Mouse (Mus musculus) G1E (cell line): ENCODE results near the gene Ncstn. TPM values are rescaled to one million over a fixed set of nuclear protein-coding genes. Genes with fewer than 3 reads are reported as not detected.

Experiments used
- ATAC-seq: 2 replicates; pipeline ENCODE4 v1.8.0; 2016; ENCODE audit warnings: mild to moderate bottlenecking; ENCODE audit not compliant: insufficient number of reproducible peaks, poor library complexity, low FRiP score, severe bottlenecking; ENCODE audit errors: extremely low read depth
- DNase-seq: peaks from one replicate; pipeline ENCODE4 v3.0.0; 2012; ENCODE audit warnings: low spot score
- H3K27me3 ChIP-seq: 2 replicates; pipeline ENCODE4 v1.6.1; 2012; ENCODE audit warnings: mild to moderate bottlenecking, low read length, inconsistent platforms; ENCODE audit not compliant: insufficient read depth
- H3K36me3 ChIP-seq: replicated peaks from 2 replicates; pipeline ENCODE3; 2012; ENCODE audit warnings: mild to moderate bottlenecking, inconsistent platforms
- H3K4me1 ChIP-seq: 2 replicates; pipeline ENCODE4 v1.6.1; 2012; ENCODE audit warnings: low read depth, low read length, inconsistent platforms, mixed read lengths; ENCODE audit not compliant: insufficient read depth
- H3K4me3 ChIP-seq: 2 replicates; pipeline ENCODE4 v1.5.1; 2012; ENCODE audit warnings: low read depth, mild to moderate bottlenecking, inconsistent platforms, low read length, moderate library complexity, mixed read lengths
- H3K9me3 ChIP-seq: replicated peaks from 2 replicates; pipeline ENCODE4 v1.6.1; 2012; ENCODE audit warnings: inconsistent platforms
- CTCF ChIP-seq: IDR thresholded peaks from 2 replicates; pipeline ENCODE4 v1.5.1; 2012; ENCODE audit warnings: low read depth, low read length, inconsistent platforms, mixed read lengths
- GATA1 ChIP-seq: IDR thresholded peaks from 2 replicates; pipeline ENCODE4 v1.6.1; 2012; ENCODE audit warnings: borderline replicate concordance, low read length, inconsistent platforms, mixed read lengths
- GATA2 ChIP-seq: IDR thresholded peaks from 2 replicates; pipeline ENCODE4 v1.6.1; 2012; ENCODE audit warnings: low read depth, low read length, inconsistent platforms, borderline replicate concordance
- POLR2AphosphoS5 ChIP-seq: IDR thresholded peaks from 2 replicates; pipeline ENCODE4 v1.6.1; 2012; ENCODE audit warnings: low read depth, low read length, inconsistent platforms; ENCODE audit not compliant: insufficient replicate concordance
- TAL1 ChIP-seq: conservative IDR thresholded peaks from 2 replicates; pipeline ENCODE4 v1.6.1; 2012; ENCODE audit warnings: low read depth, low read length, inconsistent platforms, mixed read lengths
- polyA plus RNA-seq: library from polyadenylated mRNA; stranded (reverse); fragments of >175 nt; gene quantifications from 2 replicates; pipeline ENCODE4 v1.2.3, GENCODE M21; 2012
- total RNA-seq, 2 experiments: library from RNA; stranded (forward) in 1 of 2; stranded (reverse) in 1 of 2; fragments of 200-1000 nt in 1 of 2; fragments of >200 nt in 1 of 2; fragmentation: Nextera tagmentation in 1 of 2; gene quantifications; 2 replicates each; pipeline ENCODE4 v1.2.3; 2014 to 2017

Ncstn gene
- total and polyA plus RNA-seq, 3 experiments = 7.6 to 86.3 (median 33.4) TPM

GRCm38 (mm10) chr1:172082899-172083445 lies 377 bp upstream of the Ncstn start:
- Histone ChIP-seq H3K4me3 (peak overlapping the region; percentile 76), H3K36me3 (peaks cover 40% of the 10 kb centered on the region), H3K4me1 (peaks cover 22% of the 10 kb centered on the region), H3K9me3 (no peaks in the 10 kb centered on the region), H3K27me3 (no peaks in the 10 kb centered on the region)
- DNase-seq (peak; percentile 23), ATAC-seq (peak; percentile 24; the same call in 1 of the 2 replicates)
- TF ChIP-seq GATA2 (no peak), TAL1 (no peak), GATA1 (no peak), CTCF (no peak), POLR2AphosphoS5 (no peak)

DNA sequence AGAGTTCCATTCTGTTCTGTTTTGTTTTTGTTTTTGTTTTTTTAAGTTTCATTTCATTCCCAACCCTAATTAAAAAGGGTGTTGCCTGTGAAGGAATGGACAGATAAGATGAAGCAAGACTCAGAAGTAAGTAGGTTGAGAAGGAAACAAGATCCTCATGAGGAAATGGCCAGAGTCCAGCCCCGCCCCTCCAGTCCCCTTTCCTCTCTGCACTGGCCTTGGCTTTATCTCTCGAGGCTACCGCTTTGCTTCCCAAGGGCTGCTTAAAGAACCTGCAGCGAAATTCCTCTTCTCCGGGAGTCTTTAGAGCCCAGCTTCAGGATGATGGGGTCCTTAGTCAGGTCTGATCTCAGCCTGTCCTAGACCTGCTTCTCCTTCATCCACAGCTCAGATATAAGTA lies 4.6 kb downstream of the Ncstn start:
- Histone ChIP-seq H3K4me3 (no peak overlapping the region), H3K36me3 (peaks cover 73% of the 10 kb centered on the region), H3K27me3 (no peaks in the 10 kb centered on the region), H3K4me1 (peaks cover 8% of the 10 kb centered on the region), H3K9me3 (no peaks in the 10 kb centered on the region)
- DNase-seq (no peak), ATAC-seq (no peak)
- TF ChIP-seq CTCF (no peak), POLR2AphosphoS5 (no peak), GATA2 (no peak), GATA1 (no peak), TAL1 (no peak)

GRCm38 (mm10) chr1:172072604-172073003 lies 10.0 kb downstream of the Ncstn start:
- H3K27me3 ChIP-seq = no peaks in the 10 kb centered on the region
- TF ChIP-seq GATA1 (no peak), POLR2AphosphoS5 (no peak), GATA2 (no peak), TAL1 (no peak), CTCF (no peak)
- H3K4me3 ChIP-seq = no peak overlapping the region
- no peaks in the 10 kb centered on the region for H3K9me3 ChIP-seq
- DNase-seq (no peak), ATAC-seq (no peak)
- peaks cover 98% of the 10 kb centered on the region for H3K36me3 ChIP-seq
- H3K4me1 ChIP-seq = no peaks in the 10 kb centered on the region

DNA sequence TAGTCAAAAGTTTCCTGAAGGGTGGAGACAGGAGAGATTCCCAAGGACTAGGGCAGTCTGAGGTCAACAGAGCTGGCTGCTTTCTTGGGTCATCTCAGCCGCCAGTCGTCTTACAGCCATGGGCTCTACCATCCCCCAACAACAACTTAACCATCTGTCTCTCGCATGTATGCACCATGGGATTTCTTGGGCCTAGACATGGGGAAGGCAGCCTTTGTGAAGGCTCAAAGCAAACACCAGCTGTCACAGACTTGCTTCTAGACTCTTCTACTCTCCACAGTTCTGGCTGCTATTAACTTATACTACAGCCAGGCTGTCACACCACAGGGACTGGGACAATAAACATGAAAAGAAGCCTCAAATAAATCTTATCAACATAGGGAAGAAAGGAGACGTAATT lies 11.0 kb downstream of the Ncstn start:
- no peaks in the 10 kb centered on the region for H3K27me3 ChIP-seq
- no peaks in the 10 kb centered on the region for H3K4me1 ChIP-seq
- TF ChIP-seq CTCF = no peak
- TF ChIP-seq GATA1 = no peak
- no peak for TF ChIP-seq GATA2
- TF ChIP-seq TAL1 = no peak
- TF ChIP-seq POLR2AphosphoS5 = no peak
- peaks cover 100% of the 10 kb centered on the region for H3K36me3 ChIP-seq
- no peaks in the 10 kb centered on the region for H3K9me3 ChIP-seq
- ATAC-seq (no peak), DNase-seq (no peak)
- no peak overlapping the region for H3K4me3 ChIP-seq

DNA sequence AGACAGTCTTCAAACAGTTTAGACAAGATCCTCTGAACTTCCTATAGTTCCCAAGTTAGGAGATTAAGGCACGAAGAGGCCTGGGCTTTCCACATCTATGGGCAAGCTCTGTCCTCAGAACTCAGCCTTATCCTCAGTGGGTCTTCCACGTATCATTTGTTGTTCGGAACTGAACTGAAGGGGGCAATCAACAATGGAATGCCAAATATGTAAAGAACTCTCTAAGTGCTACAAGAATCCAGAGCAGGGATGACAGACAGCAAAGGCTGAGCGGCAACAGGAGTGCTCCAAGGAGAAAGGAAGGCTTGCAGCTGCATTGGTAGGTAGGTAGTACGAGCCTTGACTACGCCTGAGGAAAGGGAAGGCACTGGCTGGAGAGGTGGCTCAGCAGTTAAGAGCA lies 12.4 kb downstream of the Ncstn start:
- ATAC-seq (no peak), DNase-seq (no peak)
- Histone ChIP-seq H3K36me3 (peaks cover 100% of the 10 kb centered on the region), H3K27me3 (no peaks in the 10 kb centered on the region), H3K9me3 (no peaks in the 10 kb centered on the region), H3K4me3 (no peak overlapping the region), H3K4me1 (no peaks in the 10 kb centered on the region)
- TF ChIP-seq GATA1 = no peak
- TF ChIP-seq POLR2AphosphoS5 = no peak
- no peak for TF ChIP-seq TAL1
- TF ChIP-seq CTCF = no peak
- TF ChIP-seq GATA2 = no peak

GRCm38 (mm10) chr1:172064613-172065141 lies 17.9 kb downstream of the Ncstn start:
- Histone ChIP-seq H3K4me3 (no peak overlapping the region), H3K27me3 (peaks cover 8% of the 10 kb centered on the region; the same call in 1 of the 2 replicates), H3K4me1 (peaks cover 5% of the 10 kb centered on the region), H3K9me3 (no peaks in the 10 kb centered on the region), H3K36me3 (peaks cover 61% of the 10 kb centered on the region)
- no peak for DNase-seq
- ATAC-seq = no peak
- TF ChIP-seq CTCF = no peak
